Mouse (Mus musculus) adrenal gland, adult (tissue): ENCODE data around the gene Usp32.

Experiments
- DNase-seq, 2 experiments: peaks; one replicate each; pipeline ENCODE4 v3.0.0; 2022 to 2023; ENCODE audit warnings: low spot score in 1 of 2; ENCODE audit not compliant: inconsistent age in 2 of 2

Gene Usp32

GRCm38 (mm10) chr11:84957171-84957570, 182.8 kb downstream of the Usp32 start:
- no peak for DNase-seq

- DNase-seq: no peak
Measured at GRCm38 (mm10) chr11:84956400-84956799, 183.6 kb downstream of the Usp32 start.

GRCm38 (mm10) chr11:84952611-84953010, 187.3 kb downstream of the Usp32 start:
- no peak for DNase-seq

GRCm38 (mm10) chr11:84948526-84948925, 191.4 kb downstream of the Usp32 start:
- DNase-seq: no peak

GRCm38 (mm10) chr11:84948114-84948513, 191.8 kb downstream of the Usp32 start:
- DNase-seq: no peak

- no peak for DNase-seq
Measured at GRCm38 (mm10) chr11:84947206-84947605, 192.8 kb downstream of the Usp32 start.

GRCm38 (mm10) chr11:84945841-84946240, 194.1 kb downstream of the Usp32 start:
- DNase-seq: no peak

- DNase-seq: no peak
Measured at GRCm38 (mm10) chr11:84944639-84945435, 195.1 kb downstream of the Usp32 start.

GRCm38 (mm10) chr11:84943948-84944347, 196.0 kb downstream of the Usp32 start:
- DNase-seq: peak; percentile 44 to 80

GRCm38 (mm10) chr11:84940140-84940539, 199.8 kb downstream of the Usp32 start:
- no peak for DNase-seq

- DNase-seq: no peak
Measured at GRCm38 (mm10) chr11:84939508-84940053, 200.4 kb downstream of the Usp32 start.
